Mouse (Mus musculus) forebrain, postnatal 0 days (tissue): ENCODE results near the gene 1600015I10Rik. TPM values are rescaled to one million over a fixed set of nuclear protein-coding genes. Genes with fewer than 3 reads are reported as not detected.
"Not testable (repeated sequence)": the region's sequence is repeated elsewhere in the genome, so short reads cannot be mapped to it uniquely, and the experiment has no call there.

Experiments
- ATAC-seq: fragments of 200-750 bp; cut with Nextera tagmentation; 2 replicates; pipeline ENCODE4 v1.8.0; 2017; ENCODE audit warnings: mild to moderate bottlenecking, moderate library complexity
- DNase-seq: peaks from one replicate; pipeline ENCODE4 v3.0.0-alpha.2; 2015
- H3K27ac ChIP-seq: fragments of 300-500 bp; sonication (generic); 2 replicates; pipeline ENCODE4 v1.5.1; 2014; ENCODE audit warnings: low read depth, mild to moderate bottlenecking, antibody characterized with exemption, low read length, moderate library complexity, mixed read lengths
- H3K27me3 ChIP-seq: fragments of 300-500 bp; sonication (generic); 2 replicates; pipeline ENCODE4 v1.6.1; 2014; ENCODE audit warnings: mild to moderate bottlenecking, low read length, mixed read lengths; ENCODE audit not compliant: insufficient read depth
- H3K36me3 ChIP-seq: fragments of 300-500 bp; sonication (generic); 2 replicates; pipeline ENCODE4 v1.6.1; 2014; ENCODE audit warnings: mild to moderate bottlenecking, moderate library complexity; ENCODE audit not compliant: insufficient read depth
- H3K4me1 ChIP-seq: fragments of 300-500 bp; sonication (generic); 2 replicates; pipeline ENCODE4 v1.6.1; 2014; ENCODE audit warnings: antibody characterized with exemption; ENCODE audit not compliant: insufficient read depth
- H3K4me2 ChIP-seq: fragments of 300-500 bp; sonication (generic); 2 replicates; pipeline ENCODE4 v1.6.1; 2014; ENCODE audit warnings: low read depth, mild to moderate bottlenecking, moderate library complexity
- H3K4me3 ChIP-seq: fragments of 300-500 bp; sonication (generic); 2 replicates; pipeline ENCODE4 v1.5.1; 2014; ENCODE audit warnings: low read depth, low read length, mixed read lengths
- H3K9ac ChIP-seq: fragments of 300-500 bp; sonication (generic); 2 replicates; pipeline ENCODE4 v1.6.1; 2014; ENCODE audit warnings: mild to moderate bottlenecking
- H3K9me3 ChIP-seq: fragments of 300-500 bp; sonication (generic); 2 replicates; pipeline ENCODE4 v1.6.1; 2016; ENCODE audit warnings: low read length
- CTCF ChIP-seq: sonication (generic); IDR thresholded peaks from 2 replicates; pipeline ENCODE4 v1.5.1; 2016; ENCODE audit warnings: antibody characterized with exemption, control low read depth, low read depth
- WGBS: fragments of 180-500 bp; shearing (Covaris S2); extraction: QIAGEN DNeasy Blood & Tissue Kit; methylation state at CpG from one replicate; pipeline ENCODE4 v1.1.7; 2014; 5-methylcytosine and 5-hydroxymethylcytosine counted together
- polyA plus RNA-seq: library from polyadenylated mRNA; unstranded; fragments of >200 nt; fragmentation: Nextera tagmentation; extraction: Ambion mirVana; gene quantifications from 2 replicates; pipeline ENCODE4 v1.2.1, GENCODE M21; 2015
- total RNA-seq: library from RNA; depleted of rRNA; stranded (reverse); fragments of >200 nt; gene quantifications from 2 replicates; pipeline ENCODE4 v1.2.3, GENCODE M21; 2014

1600015I10Rik gene
- total and polyA plus RNA-seq, 2 experiments from 2014 or later, result not detected

- Histone ChIP-seq H3K27me3 (no peaks in the 10 kb centered on the region), H3K9ac (no peak overlapping the region)
- 88% methylated on average over 6 of the region's 6 CpGs for WGBS
These were observed 21.9 kb downstream of the 1600015I10Rik start for GRCm38 (mm10) chr6:48951630-48952029.

GRCm38 (mm10) chr6:48953220-48953619 is 23.5 kb downstream of the 1600015I10Rik start:
- no peaks in the 10 kb centered on the region for H3K9me3 ChIP-seq
- H3K9ac ChIP-seq, result no peak overlapping the region
- no peaks in the 10 kb centered on the region for H3K27me3 ChIP-seq
- no peaks in the 10 kb centered on the region for H3K4me1 ChIP-seq
- WGBS, result 84% methylated on average over 5 of the region's 5 CpGs
- no peak for TF ChIP-seq CTCF
- H3K4me3 ChIP-seq, result no peak overlapping the region
- H3K27ac ChIP-seq, result no peak overlapping the region
- H3K4me2 ChIP-seq, result no peak overlapping the region
- H3K36me3 ChIP-seq, result no peaks in the 10 kb centered on the region
- ATAC-seq (no peak), DNase-seq (no peak)

More at GRCm38 (mm10) chr6:48951630-48952029, 21.9 kb downstream of the 1600015I10Rik start:
- H3K4me2 ChIP-seq, result no peak overlapping the region
- H3K4me1 ChIP-seq, result no peaks in the 10 kb centered on the region
- ATAC-seq (no peak), DNase-seq (no peak)
- H3K27ac ChIP-seq, result no peak overlapping the region
- H3K36me3 ChIP-seq, result no peaks in the 10 kb centered on the region
- no peak overlapping the region for H3K4me3 ChIP-seq
- no peak for TF ChIP-seq CTCF
- H3K9me3 ChIP-seq, result no peaks in the 10 kb centered on the region

GRCm38 (mm10) chr6:48954211-48954610 is 24.5 kb downstream of the 1600015I10Rik start:
- H3K4me1 ChIP-seq, result no peaks in the 10 kb centered on the region
- ATAC-seq (no peak), DNase-seq (no peak)
- H3K27ac ChIP-seq, result no peak overlapping the region
- H3K4me2 ChIP-seq, result no peak overlapping the region
- WGBS, result 89% methylated on average over 5 of the region's 5 CpGs
- no peak overlapping the region for H3K9ac ChIP-seq
- H3K36me3 ChIP-seq, result no peaks in the 10 kb centered on the region
- H3K27me3 ChIP-seq, result no peaks in the 10 kb centered on the region
- TF ChIP-seq CTCF, result no peak
- H3K9me3 ChIP-seq, result no peaks in the 10 kb centered on the region
- H3K4me3 ChIP-seq, result no peak overlapping the region

GRCm38 (mm10) chr6:48954946-48955345 is 25.3 kb downstream of the 1600015I10Rik start:
- no peak overlapping the region for H3K4me3 ChIP-seq
- H3K27ac ChIP-seq, result no peak overlapping the region
- no peaks in the 10 kb centered on the region for H3K27me3 ChIP-seq
- no peaks in the 10 kb centered on the region for H3K9me3 ChIP-seq
- peak; percentile 59 for TF ChIP-seq CTCF
- WGBS, result 55% methylated on average over 1 of the region's 1 CpGs
- H3K9ac ChIP-seq, result no peak overlapping the region
- ATAC-seq, result no peak
- H3K36me3 ChIP-seq, result no peaks in the 10 kb centered on the region
- no peaks in the 10 kb centered on the region for H3K4me1 ChIP-seq
- peak; percentile 35 for DNase-seq
- no peak overlapping the region for H3K4me2 ChIP-seq

GRCm38 (mm10) chr6:48956785-48957184 is 27.1 kb downstream of the 1600015I10Rik start:
- Histone ChIP-seq H3K27me3 (no peaks in the 10 kb centered on the region), H3K4me3 (no peak overlapping the region), H3K27ac (no peak overlapping the region), H3K9ac (no peak overlapping the region), H3K9me3 (no peaks in the 10 kb centered on the region), H3K4me2 (no peak overlapping the region), H3K36me3 (no peaks in the 10 kb centered on the region), H3K4me1 (no peaks in the 10 kb centered on the region)
- DNase-seq, result no peak
- WGBS, result 87% methylated on average over 4 of the region's 4 CpGs
- no peak for ATAC-seq
- TF ChIP-seq CTCF, result no peak

- WGBS, result 52% methylated on average over 1 of the region's 1 CpGs
- Histone ChIP-seq H3K27me3 (no peaks in the 10 kb centered on the region), H3K4me1 (no peaks in the 10 kb centered on the region), H3K27ac (no peak overlapping the region), H3K9me3 (no peaks in the 10 kb centered on the region), H3K36me3 (no peaks in the 10 kb centered on the region), H3K9ac (no peak overlapping the region), H3K4me3 (no peak overlapping the region), H3K4me2 (no peak overlapping the region)
- DNase-seq (peak; percentile 67), ATAC-seq (peak; percentile 76)
- TF ChIP-seq CTCF, result peak; percentile 69
These were observed 28.4 kb downstream of the 1600015I10Rik start for GRCm38 (mm10) chr6:48958053-48958452.

GRCm38 (mm10) chr6:48959151-48959550 is 29.5 kb downstream of the 1600015I10Rik start:
- H3K9ac ChIP-seq, H3K4me2 ChIP-seq, H3K4me3 ChIP-seq, H3K36me3 ChIP-seq, H3K9me3 ChIP-seq, H3K27me3 ChIP-seq, H3K4me1 ChIP-seq, H3K27ac ChIP-seq, ATAC-seq: not testable (repeated sequence)
- WGBS, result 36% methylated on average over 7 of the region's 7 CpGs
- DNase-seq, result peak; percentile 7
- TF ChIP-seq CTCF, result peak; percentile 9; the same call in 1 of the 2 replicates

- WGBS, result 86% methylated on average over 5 of the region's 5 CpGs
- not testable (repeated sequence) for H3K4me3 ChIP-seq, ATAC-seq, H3K9me3 ChIP-seq, H3K27ac ChIP-seq, H3K4me1 ChIP-seq, H3K36me3 ChIP-seq, DNase-seq, H3K4me2 ChIP-seq, H3K27me3 ChIP-seq, H3K9ac ChIP-seq
These were observed 37.0 kb downstream of the 1600015I10Rik start for GRCm38 (mm10) chr6:48966696-48967095.
